Mouse (Mus musculus) kidney, adult 2 months (tissue): Measurements from ENCODE around the gene Nmnat3. TPM values are rescaled to one million over a fixed set of nuclear protein-coding genes. Genes with fewer than 3 reads are reported as not detected.

Source experiments
- DNase-seq: peaks from one replicate; pipeline ENCODE4 v3.0.0; 2021
- H3K27ac ChIP-seq: fragments of 200-500 bp; 2 replicates; pipeline ENCODE4 v1.5.1; 2012; ENCODE audit warnings: low read depth, low read length, control low read depth, inconsistent platforms; ENCODE audit not compliant: insufficient read depth
- H3K27me3 ChIP-seq: fragments of 200-500 bp; replicated peaks from 2 replicates; pipeline ENCODE4 v1.6.1; 2012; ENCODE audit warnings: mild to moderate bottlenecking, moderate library complexity, low read length, inconsistent platforms; ENCODE audit not compliant: control insufficient read depth, insufficient read depth
- H3K36me3 ChIP-seq: fragments of 200-500 bp; 2 replicates; pipeline ENCODE4 v1.6.1; 2012; ENCODE audit warnings: mild to moderate bottlenecking, moderate library complexity, low read length, inconsistent platforms; ENCODE audit not compliant: control insufficient read depth, insufficient read depth
- H3K4me1 ChIP-seq: fragments of 200-500 bp; 2 replicates; pipeline ENCODE4 v1.6.1; 2011; ENCODE audit warnings: low read length; ENCODE audit not compliant: control insufficient read depth, insufficient read depth
- H3K4me3 ChIP-seq: fragments of 200-500 bp; 2 replicates; pipeline ENCODE4 v1.5.1; 2011; ENCODE audit warnings: mild to moderate bottlenecking, low read depth, low read length, control low read depth; ENCODE audit not compliant: insufficient read depth
- CTCF ChIP-seq: fragments of 200-500 bp; conservative IDR thresholded peaks from 2 replicates; pipeline ENCODE4 v1.5.1; 2011; ENCODE audit warnings: low read depth, mild to moderate bottlenecking, control low read depth, low read length, moderate library complexity, mixed read lengths; ENCODE audit not compliant: insufficient read depth, insufficient read length
- POLR2A ChIP-seq: fragments of 200-500 bp; IDR thresholded peaks from one replicate; pipeline ENCODE4 v1.6.1; 2011; ENCODE audit warnings: low read depth, low read length, control low read depth
- WGBS: fragments of 180-500 bp; shearing (Covaris S2); methylation state at CpG from one replicate; pipeline ENCODE4 v1.1.7; 2018; 5-methylcytosine and 5-hydroxymethylcytosine counted together
- polyA plus RNA-seq: library from polyadenylated mRNA; depleted of rRNA; stranded (reverse); fragments of >200 nt; gene quantifications from 2 replicates; pipeline ENCODE4 v1.2.3, GENCODE M21; 2012

The Nmnat3 gene
- polyA plus RNA-seq, 1 experiment, result 27.7 TPM

- no peaks in the 10 kb centered on the region for H3K36me3 ChIP-seq
- no peak overlapping the region for H3K4me3 ChIP-seq
- no peak for DNase-seq
- 81% methylated on average over 5 of the region's 5 CpGs for WGBS
- H3K27ac ChIP-seq, result no peak overlapping the region
- H3K4me1 ChIP-seq, result no peaks in the 10 kb centered on the region
- H3K27me3 ChIP-seq, result no peaks in the 10 kb centered on the region
- TF ChIP-seq CTCF, result no peak
- no peak for TF ChIP-seq POLR2A
Observed at GRCm38 (mm10) chr9:98264916-98265315, 22.3 kb upstream of the Nmnat3 start.

- no peak for DNase-seq
- Histone ChIP-seq H3K4me1 (peaks cover 6% of the 10 kb centered on the region), H3K27me3 (no peaks in the 10 kb centered on the region), H3K27ac (no peak overlapping the region), H3K36me3 (no peaks in the 10 kb centered on the region), H3K4me3 (no peak overlapping the region)
- WGBS, result 65% methylated on average over 5 of the region's 5 CpGs
- TF ChIP-seq POLR2A (no peak), CTCF (no peak)
Observed at GRCm38 (mm10) chr9:98272734-98273133, 14.5 kb upstream of the Nmnat3 start.

GRCm38 (mm10) chr9:98275080-98275479, 12.2 kb upstream of the Nmnat3 start:
- peak; percentile 66 for DNase-seq
- 42% methylated on average over 10 of the region's 10 CpGs for WGBS
- H3K27ac ChIP-seq, result 0 out of 2 replicates have a peak overlapping the region, but pooled peaks have one; percentile 33
- H3K27me3 ChIP-seq, result no peaks in the 10 kb centered on the region
- H3K36me3 ChIP-seq, result no peaks in the 10 kb centered on the region
- H3K4me3 ChIP-seq, result no peak overlapping the region
- peaks cover 6% of the 10 kb centered on the region for H3K4me1 ChIP-seq
- no peak for TF ChIP-seq CTCF
- TF ChIP-seq POLR2A, result no peak

GRCm38 (mm10) chr9:98280162-98280561, 7.1 kb upstream of the Nmnat3 start:
- Histone ChIP-seq H3K4me3 (no peak overlapping the region), H3K27ac (no peak overlapping the region), H3K27me3 (no peaks in the 10 kb centered on the region), H3K36me3 (no peaks in the 10 kb centered on the region), H3K4me1 (peaks cover 6% of the 10 kb centered on the region)
- 69% methylated on average over 5 of the region's 5 CpGs for WGBS
- DNase-seq, result no peak
- no peak for TF ChIP-seq CTCF
- TF ChIP-seq POLR2A, result no peak

GRCm38 (mm10) chr9:98285606-98286301, 1.5 kb upstream of the Nmnat3 start:
- DNase-seq, result no peak
- TF ChIP-seq POLR2A (no peak), CTCF (no peak)
- WGBS, result 90% methylated on average over 9 of the region's 9 CpGs
- H3K27me3 ChIP-seq, result no peaks in the 10 kb centered on the region
- H3K4me1 ChIP-seq, result no peaks in the 10 kb centered on the region
- H3K36me3 ChIP-seq, result no peaks in the 10 kb centered on the region
- no peak overlapping the region for H3K4me3 ChIP-seq
- H3K27ac ChIP-seq, result no peak overlapping the region

- H3K4me1 ChIP-seq, result no peaks in the 10 kb centered on the region
- H3K36me3 ChIP-seq, result no peaks in the 10 kb centered on the region
- no peak overlapping the region for H3K27ac ChIP-seq
- TF ChIP-seq CTCF (no peak), POLR2A (no peak)
- no peak overlapping the region for H3K4me3 ChIP-seq
- no peaks in the 10 kb centered on the region for H3K27me3 ChIP-seq
- DNase-seq, result no peak
Observed at GRCm38 (mm10) chr9:98289665-98290064, 2.4 kb downstream of the Nmnat3 start.

- no peak overlapping the region for H3K27ac ChIP-seq
- H3K36me3 ChIP-seq, result no peaks in the 10 kb centered on the region
- DNase-seq, result no peak
- 88% methylated on average over 1 of the region's 1 CpGs for WGBS
- H3K27me3 ChIP-seq, result no peaks in the 10 kb centered on the region
- H3K4me3 ChIP-seq, result no peak overlapping the region
- H3K4me1 ChIP-seq, result no peaks in the 10 kb centered on the region
- TF ChIP-seq CTCF, result no peak
- TF ChIP-seq POLR2A, result no peak
Observed at GRCm38 (mm10) chr9:98290591-98290990, 3.4 kb downstream of the Nmnat3 start.
